29 mouse cellular contexts compared by ENCODE assay signal in genomic region chr14:69100866-69101265, GRCm38 (mm10).
DNase-seq lines count a peak whose midpoint lies in the region; ATAC-seq and TF ChIP-seq lines count a peak whose summit lies in the region.
"Had no signal": no experiment of that assay in that cellular context is flagged by ENCODE, and none has a peak within 500 bp of the region (broad histone marks: within the 10 kb centered on the region; RNA-seq: fewer than 3 reads in every experiment).

No protein-coding gene starts in this region.

- no peak overlapping the region for H3K4me2 ChIP-seq in liver, embryonic 12.5 days
- H3K4me2 ChIP-seq: embryonic facial prominence, embryonic 13.5 days; embryonic facial prominence, embryonic 15.5 days had no signal

- no peak overlapping the region for H3K27ac ChIP-seq in testis, adult 2 months (ENCODE audit: control insufficient read depth, insufficient read depth, low read depth, low read length)
- H3K27ac ChIP-seq in liver, embryonic 12.5 days: no peak overlapping the region
- H3K27ac ChIP-seq: embryonic facial prominence, embryonic 13.5 days; embryonic facial prominence, embryonic 15.5 days; forebrain, embryonic 10.5 days had no signal

- no peaks in the 10 kb centered on the region for H3K9me3 ChIP-seq in liver, embryonic 12.5 days (replicated peaks)
- H3K9me3 ChIP-seq: embryonic facial prominence, embryonic 13.5 days; embryonic facial prominence, embryonic 15.5 days; forebrain, embryonic 10.5 days; G1E had no signal

- 61% methylated on average over 5 of the region's 5 CpGs for WGBS in liver, embryonic 12.5 days (ENCODE audit: insufficient replicate concordance)

- H3K9ac ChIP-seq in liver, embryonic 12.5 days: no peak overlapping the region
- H3K9ac ChIP-seq: embryonic facial prominence, embryonic 13.5 days; embryonic facial prominence, embryonic 15.5 days had no signal

- no peaks in the 10 kb centered on the region for H3K36me3 ChIP-seq in testis, adult 2 months (ENCODE audit: control insufficient read depth, insufficient read depth, low read length)
- no peaks in the 10 kb centered on the region for H3K36me3 ChIP-seq in liver, embryonic 12.5 days
- H3K36me3 ChIP-seq: embryonic facial prominence, embryonic 13.5 days; embryonic facial prominence, embryonic 15.5 days; forebrain, embryonic 10.5 days; G1E had no signal

- TF ChIP-seq CTCF in testis, adult 2 months (IDR thresholded peaks at IDR 0.05; ENCODE audit: control insufficient read depth, insufficient read depth, insufficient replicate concordance, low read depth, low read length): no peak

- TF ChIP-seq POLR2A in testis, adult 2 months (IDR thresholded peaks at IDR 0.05; ENCODE audit: control insufficient read depth, low read depth, low read length): no peak

- no peak for DNase-seq in testis, postnatal 14 days (ENCODE audit: low spot score)
- DNase-seq in kidney, postnatal 36 days: no peak
- no peak for DNase-seq in frontal cortex, postnatal 14 days (ENCODE audit: low spot score in 2 of 2)
- DNase-seq: adrenal gland, adult 8-10 months; adrenal gland, postnatal 14 days; adrenal gland, postnatal 36 days; B cell, adult 2 months; cerebellum, adult 11-12 months; cerebellum, adult 2 months; cerebellum, adult 9-10 months; cerebellum, postnatal 10 days; cerebellum, postnatal 25 days; embryo, embryonic 11 days had no signal

- peak overlapping the region; percentile 74 for H3K4me3 ChIP-seq in testis, adult 2 months (ENCODE audit: control insufficient read depth, low read depth, low read length)
- no peak overlapping the region for H3K4me3 ChIP-seq in liver, embryonic 12.5 days
- H3K4me3 ChIP-seq: embryonic facial prominence, embryonic 13.5 days; embryonic facial prominence, embryonic 15.5 days; erythroblast, embryonic 14.5 days; forebrain, embryonic 10.5 days had no signal

- H3K4me1 ChIP-seq in testis, adult 2 months (ENCODE audit: control insufficient read depth, insufficient read depth, low read length): no peaks in the 10 kb centered on the region
- no peaks in the 10 kb centered on the region for H3K4me1 ChIP-seq in liver, embryonic 12.5 days
- H3K4me1 ChIP-seq: embryonic facial prominence, embryonic 15.5 days had no signal

- H3K27me3 ChIP-seq in testis, adult 2 months (ENCODE audit: control insufficient read depth, insufficient read depth, low read length): no peaks in the 10 kb centered on the region
- H3K27me3 ChIP-seq in liver, embryonic 12.5 days (replicated peaks): no peaks in the 10 kb centered on the region
- H3K27me3 ChIP-seq: CH12.LX; embryonic facial prominence, embryonic 13.5 days; embryonic facial prominence, embryonic 15.5 days; Patski had no signal

- peak; percentile 47 for ATAC-seq in common myeloid progenitor, adult 5-6 weeks (replicated peaks; ENCODE audit: low read depth, poor library complexity, severe bottlenecking)
- ATAC-seq in megakaryocyte, adult 5-6 weeks (ENCODE audit: poor library complexity, severe bottlenecking): peak; percentile 52; the same call in 1 of the 2 replicates
- ATAC-seq in monocyte, adult 5-6 weeks (replicated peaks; ENCODE audit: insufficient number of reproducible peaks, low FRiP score, low TSS enrichment, poor library complexity, severe bottlenecking): peak; percentile 63
- ATAC-seq in liver, embryonic 12.5 days: no peak
- ATAC-seq: activated CD4-positive, CD25-positive, alpha-beta regulatory T cell, adult 4 months; CD4-positive, CD25-positive, alpha-beta regulatory T cell, adult 4 months; forebrain, embryonic 14.5 days; forebrain, embryonic 16.5 days; Patski had no signal
